Mouse (Mus musculus): ENCODE measurements around the gene Med19. TPM values are rescaled to one million over a fixed set of nuclear protein-coding genes. Genes with fewer than 3 reads are reported as not detected.

The Med19 gene
- polyA plus RNA-seq (2012; ENCODE audit: low replicate concordance) = 23.7 and 36.7 TPM in 2 replicates

GRCm38 (mm10) chr2:84677968-84678880 is at the start of gene Med19, which contains the start of gene Gm28635:
Gene Med19 (plus strand): TSS chr2:84678402.
Gene Gm28635 (minus strand): TSS chr2:84678041.

GRCm38 (mm10) chr2:84650464-84651195 is 27.6 kb upstream of the Med19 start, which contains the start of gene Ctnnd1:
Gene Ctnnd1 (minus strand): TSS chr2:84650765.

DNA sequence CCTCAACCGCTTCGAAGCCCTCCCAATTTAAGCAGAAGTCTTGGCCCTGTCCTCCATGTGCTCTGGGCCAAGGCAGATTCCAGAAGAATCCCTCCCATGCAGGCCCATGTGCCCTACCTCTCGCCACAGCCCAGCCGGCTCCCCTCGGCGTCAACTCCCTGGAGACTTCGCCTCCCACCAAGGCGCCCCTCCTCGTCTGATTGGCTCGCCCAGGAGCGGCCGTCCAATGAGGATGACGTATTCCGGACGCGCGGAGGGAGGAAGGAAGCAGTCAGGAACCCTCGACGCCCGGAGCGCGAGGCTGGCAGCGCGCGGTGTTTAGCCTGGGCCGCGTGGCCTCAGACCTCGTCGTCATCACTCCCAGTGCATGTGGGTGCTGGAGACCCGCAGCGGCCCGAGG is 19.4 kb upstream of the Med19 start, which contains the start of gene Btbd18:
Gene Btbd18 (plus strand): TSS at position 274 of the 400 bp plus-strand sequence.

DNA sequence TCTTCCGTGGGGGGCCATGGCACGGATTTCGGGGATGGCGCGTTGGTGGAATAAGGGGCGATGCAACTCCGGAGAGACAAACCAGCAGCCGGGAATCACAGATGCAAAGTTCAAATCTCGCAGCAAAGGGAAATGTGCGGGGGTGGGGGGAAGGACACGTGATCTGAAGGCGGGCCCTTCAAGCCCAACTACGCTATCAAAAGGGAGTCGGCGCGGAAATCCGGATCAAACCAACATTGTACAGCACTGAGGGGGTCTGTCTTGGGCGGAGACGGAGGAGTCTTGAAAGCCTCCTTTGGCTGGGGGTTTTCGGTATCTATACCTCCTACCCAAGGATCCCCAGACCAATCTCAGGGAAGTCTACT is 7.7 kb upstream of the Med19 start, which contains the start of gene Selenoh:
Gene Selenoh (minus strand): TSS at position 202 of the 365 bp plus-strand sequence.

GRCm38 (mm10) chr2:84679016-84679415 is 814 bp downstream of the Med19 start, which contains the start of gene Tmx2:
Gene Tmx2 (minus strand): TSS chr2:84679140.

GRCm38 (mm10) chr2:84714811-84715561 is 36.8 kb downstream of the Med19 start, which contains the start of gene Zdhhc5:
Gene Zdhhc5 (minus strand): TSS chr2:84715180.

GRCm38 (mm10) chr2:84727172-84727858 is 49.1 kb downstream of the Med19 start, which contains the start of gene Clp1:
Gene Clp1 (minus strand): TSS chr2:84727350.

DNA sequence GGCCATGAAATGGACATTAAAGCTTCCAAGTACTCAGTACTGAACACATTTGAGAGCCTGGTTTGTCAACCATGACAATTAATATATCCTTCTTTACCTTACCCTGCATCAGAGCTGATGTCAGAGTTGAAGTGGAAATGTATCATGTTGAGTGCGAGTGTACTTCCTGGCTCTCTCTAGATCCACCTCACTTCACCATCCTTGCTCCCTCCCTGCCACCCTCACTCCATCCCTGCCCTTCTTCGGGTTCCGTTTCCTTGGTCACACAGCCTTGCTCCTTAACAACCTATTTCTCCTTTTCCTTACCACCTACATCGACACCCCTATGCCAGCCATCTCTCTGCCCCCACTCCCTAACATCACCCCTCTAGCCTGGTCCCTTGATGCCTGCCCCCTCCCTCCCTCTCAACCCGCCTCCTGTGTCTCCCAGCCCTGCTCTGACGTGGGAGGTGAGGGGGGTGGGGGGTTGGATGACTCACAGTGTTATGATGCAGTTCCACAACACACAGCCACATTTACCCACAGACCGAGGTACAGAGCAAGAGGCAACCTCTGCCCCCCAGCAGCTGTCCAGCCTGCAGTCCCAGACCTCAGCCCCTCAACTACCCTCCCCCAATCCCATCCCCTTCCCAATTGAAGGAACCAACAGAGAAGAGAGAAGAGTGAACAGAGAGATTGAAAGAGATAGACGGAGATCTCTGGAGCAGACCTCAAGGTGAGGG is 55.5 kb downstream of the Med19 start, which contains the start of gene Ypel4:
Gene Ypel4 (plus strand): TSS at position 480 of the 722 bp plus-strand sequence.

Other genes with a start within 250 kb of the Med19 start
- gene Tfpi, start 201.6 kb upstream of the Med19 start, polyA plus RNA-seq (2012; ENCODE audit: low replicate concordance) = 0.81 TPM in 1 of 2 replicates, not detected in the other
- 0.83 and 4.1 TPM in 2 replicates for gene Ctnnd1, start 27.6 kb upstream of the Med19 start, polyA plus RNA-seq (2012; ENCODE audit: low replicate concordance)
- gene Btbd18, start 19.3 kb upstream of the Med19 start, polyA plus RNA-seq (2012; ENCODE audit: low replicate concordance) = not detected in 2 replicates
- gene Selenoh, start 7.6 kb upstream of the Med19 start, polyA plus RNA-seq (2012; ENCODE audit: low replicate concordance) = 101 and 122 TPM in 2 replicates
- not detected in 2 replicates for gene Gm28635, start 361 bp upstream of the Med19 start, polyA plus RNA-seq (2012; ENCODE audit: low replicate concordance)
- gene Tmx2, start 738 bp downstream of the Med19 start, polyA plus RNA-seq (2012; ENCODE audit: low replicate concordance) = 2.7 and 4.2 TPM in 2 replicates
- 22.7 and 68.7 TPM in 2 replicates for gene Zdhhc5, start 36.8 kb downstream of the Med19 start, polyA plus RNA-seq (2012; ENCODE audit: low replicate concordance)
- 0.41 and 0.85 TPM in 2 replicates for gene Clp1, start 48.9 kb downstream of the Med19 start, polyA plus RNA-seq (2012; ENCODE audit: low replicate concordance)
- 191 and 216 TPM in 2 replicates for gene Ypel4, start 55.7 kb downstream of the Med19 start, polyA plus RNA-seq (2012; ENCODE audit: low replicate concordance)
- gene Gm19426, start 65.3 kb downstream of the Med19 start, polyA plus RNA-seq (2012; ENCODE audit: low replicate concordance) = not detected in 2 replicates
- 2.8 TPM in 1 of 2 replicates, not detected in the other for gene Serping1, start 97.0 kb downstream of the Med19 start, polyA plus RNA-seq (2012; ENCODE audit: low replicate concordance)
- gene Ube2l6, start 120.4 kb downstream of the Med19 start, polyA plus RNA-seq (2012; ENCODE audit: low replicate concordance) = 3.3 and 20.8 TPM in 2 replicates
- not detected in 2 replicates for gene Smtnl1, start 144.2 kb downstream of the Med19 start, polyA plus RNA-seq (2012; ENCODE audit: low replicate concordance)
- gene Timm10, start 148.6 kb downstream of the Med19 start, polyA plus RNA-seq (2012; ENCODE audit: low replicate concordance) = 2.3 and 7.3 TPM in 2 replicates
- gene Slc43a1, start 160.4 kb downstream of the Med19 start, polyA plus RNA-seq (2012; ENCODE audit: low replicate concordance) = 52.4 and 120 TPM in 2 replicates
- 3.3 and 4.7 TPM in 2 replicates for gene Rtn4rl2, start 208.3 kb downstream of the Med19 start, polyA plus RNA-seq (2012; ENCODE audit: low replicate concordance)

All from leukemia stem cell, adult 10-12 weeks (primary cell).